Mouse (Mus musculus) brain, embryonic 14.5 days (tissue): ENCODE measurements around the gene Chst15. TPM values are rescaled to one million over a fixed set of nuclear protein-coding genes. Genes with fewer than 3 reads are reported as not detected.

Experiments used
- DNase-seq: peaks from one replicate; pipeline ENCODE4 v3.0.0-alpha.2; 2011; ENCODE audit warnings: low read depth
- CTCF ChIP-seq: fragments of 200-500 bp; IDR thresholded peaks from 2 replicates; pipeline ENCODE4 v1.5.1; 2012; ENCODE audit warnings: inconsistent platforms, mild to moderate bottlenecking, moderate library complexity, borderline replicate concordance; ENCODE audit not compliant: insufficient read depth, insufficient read length; ENCODE audit errors: extremely low read depth
- POLR2A ChIP-seq: fragments of 200-500 bp; IDR thresholded peaks from 2 replicates; pipeline ENCODE4 v1.6.1; 2012; ENCODE audit warnings: mild to moderate bottlenecking, inconsistent platforms, borderline replicate concordance; ENCODE audit not compliant: poor library complexity, insufficient read depth, insufficient read length, severe bottlenecking; ENCODE audit errors: extremely low read depth
- polyA plus RNA-seq: library from polyadenylated mRNA; depleted of rRNA; stranded (reverse); fragments of >200 nt; gene quantifications from 2 replicates; pipeline ENCODE4 v1.2.3, GENCODE M21; 2012; rRNA removed

The Chst15 gene
- polyA plus RNA-seq, 1 experiment: 14.4 TPM

DNA sequence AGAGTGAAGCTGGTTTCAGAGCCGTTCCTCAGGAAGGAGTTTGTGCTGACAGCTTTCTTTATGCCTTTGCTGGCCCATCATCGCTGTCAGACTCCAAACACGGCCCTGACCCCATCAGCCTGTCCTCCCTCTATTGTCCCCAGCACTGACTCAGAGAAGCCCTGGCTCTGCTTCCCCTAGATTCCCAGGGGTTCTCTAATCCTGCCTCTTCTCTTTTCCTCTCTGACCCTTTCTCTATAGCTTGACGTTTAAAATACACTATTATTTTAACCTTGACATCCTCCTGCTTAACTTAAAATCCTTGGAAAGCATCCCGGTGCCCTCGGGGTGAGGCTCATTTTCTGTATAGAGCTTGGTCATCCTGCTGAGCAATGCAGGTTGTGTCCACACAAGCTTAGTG is 117.3 kb downstream of the Chst15 start:
- DNase-seq: no peak
- TF ChIP-seq CTCF: no peak
- no peak for TF ChIP-seq POLR2A

GRCm38 (mm10) chr7:132198806-132199205 is 118.2 kb downstream of the Chst15 start:
- TF ChIP-seq CTCF (no peak), POLR2A (no peak)
- no peak for DNase-seq

DNA sequence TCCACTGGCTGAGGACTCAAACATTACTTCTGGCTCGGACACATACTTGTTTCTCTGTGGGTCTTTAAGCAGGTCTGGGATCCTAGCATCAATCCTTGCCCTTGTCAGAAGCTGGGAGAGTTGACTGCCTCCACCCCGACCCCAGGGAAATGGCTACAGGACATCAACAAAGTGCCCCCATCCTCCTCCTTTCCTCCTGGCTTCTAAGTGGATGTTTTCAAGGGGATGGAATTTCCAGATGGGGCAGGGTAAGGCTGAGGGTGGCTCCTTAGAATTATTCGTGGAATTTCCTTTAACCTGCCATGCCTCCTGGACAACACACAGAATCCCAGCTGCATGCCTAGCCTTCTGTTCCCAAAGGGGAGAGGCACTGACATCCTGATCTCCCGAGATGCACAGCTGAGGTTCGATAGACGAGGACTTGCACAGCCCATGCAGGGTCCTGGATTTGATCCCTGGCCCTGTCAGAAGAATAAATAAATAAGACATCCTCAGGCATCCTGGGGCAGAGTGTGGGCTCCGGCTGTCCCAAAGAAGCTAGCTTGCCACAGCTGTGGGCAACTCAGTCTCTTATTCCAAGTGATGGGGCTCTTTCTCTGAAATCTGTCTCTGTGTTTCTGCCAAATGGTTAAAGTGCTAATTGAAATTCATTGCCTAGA is 119.1 kb downstream of the Chst15 start:
- peak; percentile 51 for DNase-seq
- no peak for TF ChIP-seq POLR2A
- TF ChIP-seq CTCF: no peak

GRCm38 (mm10) chr7:132196581-132196980 is 120.4 kb downstream of the Chst15 start:
- no peak for TF ChIP-seq POLR2A
- TF ChIP-seq CTCF: no peak
- no peak for DNase-seq

- no peak for TF ChIP-seq POLR2A
- no peak for TF ChIP-seq CTCF
- peak; percentile 58 for DNase-seq
Observed at GRCm38 (mm10) chr7:132193606-132194005, 123.4 kb downstream of the Chst15 start.

GRCm38 (mm10) chr7:132187456-132187855 is 129.6 kb downstream of the Chst15 start:
- no peak for DNase-seq
- TF ChIP-seq CTCF: no peak
- no peak for TF ChIP-seq POLR2A

Other genes starting within 250 kb of the Chst15 start
- gene Cpxm2, start 162.5 kb downstream of the Chst15 start, polyA plus RNA-seq: 1.4 and 3.1 TPM in 2 replicates